Mouse (Mus musculus): Measurements from ENCODE around the gene Fbxo47. TPM values are rescaled to one million over a fixed set of nuclear protein-coding genes. Genes with fewer than 3 reads are reported as not detected.

The Fbxo47 gene
- polyA plus RNA-seq, 1 experiment from 2014 or later: 0.95 TPM

DNA sequence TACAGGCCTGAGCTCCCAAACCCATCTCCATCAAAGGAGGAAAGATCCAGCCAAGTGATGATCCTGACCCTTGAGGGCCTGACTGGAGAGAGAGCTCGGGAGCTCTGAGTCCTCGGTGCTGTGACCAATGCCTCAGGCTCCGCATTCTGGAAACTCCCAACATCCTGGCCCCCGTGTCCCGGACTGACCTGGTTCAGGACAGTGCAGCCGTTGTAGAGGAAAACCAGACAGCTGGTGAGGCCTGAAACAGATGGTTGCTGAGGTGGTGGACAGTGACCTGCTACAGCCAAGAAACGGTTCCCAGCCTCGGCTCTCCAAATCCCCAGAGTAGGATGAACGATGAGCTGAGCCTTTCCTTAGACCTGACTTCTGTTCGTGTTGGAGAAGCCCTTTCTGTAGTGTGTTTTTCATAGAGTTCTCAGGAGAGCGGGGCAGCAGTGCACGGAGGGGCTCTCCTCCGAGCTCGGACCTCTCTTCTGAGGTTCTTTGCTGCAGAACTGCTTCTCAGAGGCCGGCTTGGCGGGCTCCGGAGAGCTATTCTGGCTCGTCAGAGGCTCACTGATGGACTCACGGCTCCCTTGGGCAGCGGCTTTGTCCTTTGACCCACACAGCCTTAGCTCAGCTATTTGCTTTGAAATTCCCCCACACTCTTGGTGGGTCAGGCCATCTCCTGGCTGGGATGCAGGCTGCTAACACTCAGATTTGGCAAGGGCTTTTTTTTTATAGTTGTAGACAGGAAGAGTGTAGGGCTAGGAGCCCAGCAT lies 60.9 kb downstream of the Fbxo47 start:
- peak; percentile 62 for DNase-seq (ENCODE audit: low spot score)

DNA sequence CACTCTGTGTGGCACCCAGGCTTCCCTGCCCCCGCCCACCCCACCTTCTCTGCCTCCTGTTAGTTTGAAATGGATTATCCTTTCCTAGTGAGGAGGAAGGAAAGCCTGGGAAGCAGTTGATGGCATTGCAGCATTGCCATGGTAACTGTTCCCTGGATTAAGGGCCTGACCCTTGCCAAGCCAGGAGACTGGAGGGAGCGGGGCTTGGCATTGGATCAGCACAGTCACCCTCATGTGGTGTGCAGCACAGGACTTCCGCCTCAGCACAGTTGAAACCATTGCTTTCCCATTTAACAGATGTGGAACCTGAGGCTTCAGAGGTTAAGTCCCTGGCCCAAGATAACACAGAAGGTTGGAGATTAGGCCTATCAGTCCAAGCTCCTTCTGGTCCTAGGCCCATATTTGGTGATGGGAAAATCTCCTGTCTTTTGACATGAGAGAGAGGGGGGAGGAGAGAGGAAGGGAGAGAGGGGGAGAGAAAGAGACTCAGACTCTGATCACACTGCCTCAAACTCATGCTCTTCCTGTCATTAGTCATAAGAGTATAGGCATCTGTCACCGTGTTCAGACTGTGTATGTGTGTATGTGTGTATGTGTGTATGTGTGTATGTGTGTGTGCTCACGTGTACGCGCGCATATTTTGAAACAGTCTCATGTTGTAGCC lies 62.4 kb downstream of the Fbxo47 start:
- H3K4me1 ChIP-seq (replicated peaks; ENCODE audit: insufficient read depth, low read length): peaks cover 21% of the 10 kb centered on the region

More for the DNA sequence above, 60.9 kb downstream of the Fbxo47 start:
- no peak overlapping the region for H3K4me2 ChIP-seq (ENCODE audit: low read length)
- H3K4me1 ChIP-seq (replicated peaks; ENCODE audit: insufficient read depth, low read length): peaks cover 7% of the 10 kb centered on the region
- H3K9ac ChIP-seq (ENCODE audit: low read depth, low read length): no peak overlapping the region
- no peaks in the 10 kb centered on the region for H3K27me3 ChIP-seq (ENCODE audit: insufficient read depth, low read length)
- H3K27ac ChIP-seq: peak overlapping the region; percentile 54; the same call in 1 of the 2 replicates
- ATAC-seq (replicated peaks; ENCODE audit: low FRiP score, low read depth): no peak; the same call in 1 of the 2 replicates
- peaks cover 41% of the 10 kb centered on the region for H3K36me3 ChIP-seq (ENCODE audit: insufficient read depth, low read length)
- no peak overlapping the region for H3K4me3 ChIP-seq (replicated peaks; ENCODE audit: low read depth, low read length)
- 52% methylated on average over 20 of the region's 20 CpGs for WGBS
- 0 out of 2 replicates have a peak, but pooled peaks have one; percentile 3 for TF ChIP-seq CTCF (IDR thresholded peaks at IDR 0.05; ENCODE audit: low read depth)
- no peaks in the 10 kb centered on the region for H3K9me3 ChIP-seq (replicated peaks; ENCODE audit: low read length)

DNA sequence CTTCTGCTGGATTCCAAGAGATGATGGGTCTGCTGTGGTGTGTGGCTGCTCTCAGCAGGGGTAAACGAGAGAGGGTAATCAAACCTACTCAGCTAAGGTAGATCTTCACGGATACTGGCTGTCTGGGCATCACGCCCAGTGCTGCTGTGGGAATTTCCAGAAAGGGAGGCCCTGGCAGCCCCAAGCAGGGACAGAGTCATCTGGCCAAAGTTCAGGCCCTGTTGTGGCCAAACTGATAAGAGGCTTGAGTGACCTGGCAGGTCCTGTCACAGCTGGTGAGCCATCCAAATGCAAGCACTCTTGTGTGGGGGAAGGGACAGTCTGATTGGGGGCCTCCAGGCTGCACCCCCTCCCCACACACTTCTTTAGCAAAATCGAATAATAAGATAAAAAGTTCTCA lies 63.1 kb downstream of the Fbxo47 start:
- no peaks in the 10 kb centered on the region for H3K27me3 ChIP-seq (ENCODE audit: insufficient read depth, low read length)
- WGBS: 63% methylated on average over 4 of the region's 4 CpGs
- DNase-seq (ENCODE audit: low spot score) (no peak), ATAC-seq (replicated peaks; ENCODE audit: low FRiP score, low read depth) (no peak; the same call in 1 of the 2 replicates)
- no peak overlapping the region for H3K27ac ChIP-seq
- H3K4me2 ChIP-seq (ENCODE audit: low read length): no peak overlapping the region
- peaks cover 27% of the 10 kb centered on the region for H3K4me1 ChIP-seq (replicated peaks; ENCODE audit: insufficient read depth, low read length)
- peaks cover 31% of the 10 kb centered on the region; the same call in 1 of the 2 replicates for H3K36me3 ChIP-seq (ENCODE audit: insufficient read depth, low read length)
- no peaks in the 10 kb centered on the region for H3K9me3 ChIP-seq (replicated peaks; ENCODE audit: low read length)
- no peak overlapping the region for H3K4me3 ChIP-seq (replicated peaks; ENCODE audit: low read depth, low read length)
- no peak overlapping the region for H3K9ac ChIP-seq (ENCODE audit: low read depth, low read length)
- no peak for TF ChIP-seq CTCF (IDR thresholded peaks at IDR 0.05; ENCODE audit: low read depth)

More for the DNA sequence above, 62.4 kb downstream of the Fbxo47 start:
- TF ChIP-seq CTCF (IDR thresholded peaks at IDR 0.05; ENCODE audit: low read depth): no peak
- no peak for ATAC-seq (replicated peaks; ENCODE audit: low FRiP score, low read depth)
- H3K4me2 ChIP-seq (ENCODE audit: low read length): no peak overlapping the region
- 90% methylated on average over 8 of the region's 8 CpGs for WGBS
- no peaks in the 10 kb centered on the region for H3K9me3 ChIP-seq (replicated peaks; ENCODE audit: low read length)
- H3K27me3 ChIP-seq (ENCODE audit: insufficient read depth, low read length): no peaks in the 10 kb centered on the region
- no peak for DNase-seq (ENCODE audit: low spot score)
- H3K36me3 ChIP-seq (ENCODE audit: insufficient read depth, low read length): peaks cover 30% of the 10 kb centered on the region; the same call in 1 of the 2 replicates
- peak overlapping the region; percentile 31; the same call in 1 of the 2 replicates for H3K27ac ChIP-seq
- no peak overlapping the region for H3K9ac ChIP-seq (ENCODE audit: low read depth, low read length)
- H3K4me3 ChIP-seq (replicated peaks; ENCODE audit: low read depth, low read length): no peak overlapping the region

DNA sequence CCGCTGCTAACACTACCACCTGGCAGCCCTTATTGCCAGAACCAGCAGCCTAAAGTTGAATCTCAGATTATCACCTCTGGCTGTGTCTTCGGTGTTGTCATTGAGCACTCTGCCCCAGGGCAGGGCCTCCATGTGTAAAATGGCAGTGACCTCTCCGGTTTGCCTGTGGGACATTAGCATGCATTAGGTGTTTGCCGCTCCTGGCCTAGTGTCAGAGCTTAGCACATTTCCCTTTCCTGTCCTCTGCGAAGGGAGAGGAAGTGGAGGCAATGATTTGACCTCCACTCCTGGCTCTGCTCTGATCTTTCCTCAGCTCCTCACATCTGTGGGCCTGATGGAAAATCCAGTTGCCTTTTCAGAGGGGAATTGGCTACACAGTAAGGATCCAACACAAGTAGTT lies 64.0 kb downstream of the Fbxo47 start:
- no peaks in the 10 kb centered on the region for H3K9me3 ChIP-seq (replicated peaks; ENCODE audit: low read length)
- H3K27ac ChIP-seq: no peak overlapping the region
- no peak overlapping the region for H3K9ac ChIP-seq (ENCODE audit: low read depth, low read length)
- H3K4me2 ChIP-seq (ENCODE audit: low read length): no peak overlapping the region
- peaks cover 29% of the 10 kb centered on the region for H3K4me1 ChIP-seq (replicated peaks; ENCODE audit: insufficient read depth, low read length)
- peaks cover 31% of the 10 kb centered on the region for H3K36me3 ChIP-seq (ENCODE audit: insufficient read depth, low read length)
- ATAC-seq (replicated peaks; ENCODE audit: low FRiP score, low read depth) (no peak), DNase-seq (ENCODE audit: low spot score) (no peak)
- H3K27me3 ChIP-seq (ENCODE audit: insufficient read depth, low read length): no peaks in the 10 kb centered on the region
- WGBS: 72% methylated on average over 5 of the region's 5 CpGs
- TF ChIP-seq CTCF (IDR thresholded peaks at IDR 0.05; ENCODE audit: low read depth): no peak
- H3K4me3 ChIP-seq (replicated peaks; ENCODE audit: low read depth, low read length): no peak overlapping the region

DNA sequence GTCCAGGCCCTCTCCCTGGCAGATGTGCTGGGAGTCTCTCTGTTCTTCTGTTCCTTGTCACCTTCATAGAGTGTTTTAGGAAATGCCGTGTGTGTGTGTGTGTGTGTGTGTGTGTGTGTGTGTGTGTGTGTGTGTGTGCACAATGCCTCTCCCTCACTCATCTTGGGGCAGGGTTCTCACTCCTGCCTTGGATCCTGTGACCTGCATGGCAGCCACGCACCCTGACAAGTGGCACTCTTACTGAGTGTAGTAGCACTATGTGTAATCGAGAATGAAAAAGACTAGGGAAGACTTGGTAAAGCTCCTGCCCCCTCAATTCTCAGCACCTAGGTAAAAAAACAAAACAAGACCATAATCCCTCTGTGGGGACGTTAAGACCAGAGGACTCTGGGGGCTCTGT lies 64.9 kb downstream of the Fbxo47 start:
- H3K27me3 ChIP-seq (ENCODE audit: insufficient read depth, low read length): no peaks in the 10 kb centered on the region
- peaks cover 31% of the 10 kb centered on the region for H3K4me1 ChIP-seq (replicated peaks; ENCODE audit: insufficient read depth, low read length)
- WGBS: 73% methylated on average over 4 of the region's 4 CpGs
- no peak for DNase-seq (ENCODE audit: low spot score)
- peaks cover 28% of the 10 kb centered on the region for H3K36me3 ChIP-seq (ENCODE audit: insufficient read depth, low read length)
- no peak overlapping the region; the same call in 1 of the 2 replicates for H3K27ac ChIP-seq
- H3K4me3 ChIP-seq (replicated peaks; ENCODE audit: low read depth, low read length): no peak overlapping the region
- no peak for ATAC-seq (replicated peaks; ENCODE audit: low FRiP score, low read depth)
- H3K4me2 ChIP-seq (ENCODE audit: low read length): no peak overlapping the region
- no peak for TF ChIP-seq CTCF (IDR thresholded peaks at IDR 0.05; ENCODE audit: low read depth)
- H3K9ac ChIP-seq (ENCODE audit: low read depth, low read length): 0 out of 2 replicates have a peak overlapping the region, but pooled peaks have one; percentile 18
- no peaks in the 10 kb centered on the region for H3K9me3 ChIP-seq (replicated peaks; ENCODE audit: low read length)

DNA sequence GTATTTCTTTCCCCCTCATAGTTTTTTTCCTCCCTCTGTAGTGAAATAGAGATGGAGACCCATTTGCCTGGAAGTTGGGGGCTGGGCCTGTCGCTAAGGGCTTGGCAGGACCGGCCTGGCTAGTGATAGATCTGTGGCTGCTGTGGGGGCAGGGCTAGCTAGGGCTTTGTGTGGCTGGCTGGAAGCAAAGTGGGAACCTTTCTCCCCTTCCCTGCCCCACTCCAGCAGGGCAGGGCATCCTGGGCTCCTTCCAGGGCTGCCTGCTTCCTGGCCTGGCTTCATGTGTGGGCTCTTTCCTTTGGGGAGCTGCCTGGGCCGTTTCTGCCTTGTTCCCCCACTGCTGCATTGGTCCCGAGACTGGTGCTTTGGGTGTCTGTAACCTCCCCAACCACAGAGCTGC lies 65.4 kb downstream of the Fbxo47 start:
- peaks cover 34% of the 10 kb centered on the region for H3K4me1 ChIP-seq (replicated peaks; ENCODE audit: insufficient read depth, low read length)
- 0 out of 2 replicates have a peak overlapping the region, but pooled peaks have one; percentile 18 for H3K9ac ChIP-seq (ENCODE audit: low read depth, low read length)
- no peak overlapping the region for H3K4me2 ChIP-seq (ENCODE audit: low read length)
- WGBS: 22% methylated on average over 4 of the region's 4 CpGs
- no peak overlapping the region for H3K4me3 ChIP-seq (replicated peaks; ENCODE audit: low read depth, low read length)
- ATAC-seq (replicated peaks; ENCODE audit: low FRiP score, low read depth): no peak
- no peak for TF ChIP-seq CTCF (IDR thresholded peaks at IDR 0.05; ENCODE audit: low read depth)
- H3K9me3 ChIP-seq (replicated peaks; ENCODE audit: low read length): no peaks in the 10 kb centered on the region
- peaks cover 28% of the 10 kb centered on the region for H3K36me3 ChIP-seq (ENCODE audit: insufficient read depth, low read length)
- DNase-seq (ENCODE audit: low spot score): no peak
- H3K27ac ChIP-seq: peak overlapping the region; percentile 31; the same call in 1 of the 2 replicates
- no peaks in the 10 kb centered on the region for H3K27me3 ChIP-seq (ENCODE audit: insufficient read depth, low read length)
